Mouse (Mus musculus): ENCODE results near the gene Ms4a10. TPM values are rescaled to one million over a fixed set of nuclear protein-coding genes. Genes with fewer than 3 reads are reported as not detected.
A peak's percentile ranks its signal among the peaks of the same experiment; 100 is the strongest.

Gene Ms4a10
- polyA plus RNA-seq, 1 experiment from 2014 or later, result not detected

- H3K4me3 ChIP-seq, result no peak overlapping the region
- H3K36me3 ChIP-seq, result no peaks in the 10 kb centered on the region
- H3K9ac ChIP-seq, result no peak overlapping the region
- H3K9me3 ChIP-seq, result no peaks in the 10 kb centered on the region
- WGBS, result 87% methylated on average over 5 of the region's 5 CpGs
- H3K27me3 ChIP-seq (replicated peaks), result no peaks in the 10 kb centered on the region
- H3K27ac ChIP-seq, result no peak overlapping the region
- no peak overlapping the region for H3K4me2 ChIP-seq (replicated peaks)
- H3K4me1 ChIP-seq, result peaks cover 6% of the 10 kb centered on the region; the same call in 1 of the 2 replicates
- ATAC-seq (ENCODE audit: low FRiP score, low read depth), result no peak
Observed at GRCm38 (mm10) chr19:10936077-10936476, 38.4 kb downstream of the Ms4a10 start.

DNA sequence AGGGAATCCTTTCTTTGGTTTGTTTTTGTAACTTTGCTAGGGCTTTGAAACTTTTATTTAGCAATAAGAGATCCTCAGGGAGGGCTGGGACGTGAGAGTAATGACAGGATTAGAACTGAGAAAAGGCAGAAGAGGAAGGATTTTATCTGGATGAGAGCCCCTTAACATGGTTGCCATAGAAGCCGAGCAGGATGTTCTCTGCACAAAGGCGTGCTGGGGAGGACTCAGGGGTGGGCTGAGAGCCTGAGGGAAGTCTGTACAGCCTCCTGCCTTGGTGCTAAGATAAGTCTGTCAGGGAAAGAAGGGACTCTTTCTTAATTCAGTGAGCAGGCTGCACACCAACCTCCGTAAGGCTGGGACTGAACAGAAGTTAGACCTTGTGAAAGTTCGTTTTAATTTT is 39.4 kb downstream of the Ms4a10 start:
- Histone ChIP-seq H3K4me1 (no peaks in the 10 kb centered on the region), H3K9me3 (no peaks in the 10 kb centered on the region), H3K4me2 (replicated peaks) (no peak overlapping the region), H3K4me3 (no peak overlapping the region), H3K9ac (no peak overlapping the region), H3K27ac (no peak overlapping the region), H3K27me3 (replicated peaks) (no peaks in the 10 kb centered on the region), H3K36me3 (no peaks in the 10 kb centered on the region)
- WGBS, result 46% methylated on average over 5 of the region's 5 CpGs
- no peak for ATAC-seq (ENCODE audit: low FRiP score, low read depth)

- H3K4me1 ChIP-seq, result 0 out of 2 replicates have a peak, but pooled peaks cover 4% of the 10 kb centered on the region
- H3K9ac ChIP-seq, result no peak overlapping the region
- no peak overlapping the region for H3K27ac ChIP-seq
- no peaks in the 10 kb centered on the region for H3K36me3 ChIP-seq
- no peak for ATAC-seq (ENCODE audit: low FRiP score, low read depth)
- 92% methylated on average over 2 of the region's 2 CpGs for WGBS
- no peak overlapping the region for H3K4me3 ChIP-seq
- H3K4me2 ChIP-seq (replicated peaks), result no peak overlapping the region
- no peaks in the 10 kb centered on the region for H3K27me3 ChIP-seq (replicated peaks)
- H3K9me3 ChIP-seq, result no peaks in the 10 kb centered on the region
Observed at GRCm38 (mm10) chr19:10930641-10931040, 43.8 kb downstream of the Ms4a10 start.

- H3K9me3 ChIP-seq, result no peaks in the 10 kb centered on the region
- ATAC-seq (ENCODE audit: low FRiP score, low read depth), result no peak; the same call in 1 of the 2 replicates
- H3K9ac ChIP-seq, result no peak overlapping the region
- no peak overlapping the region for H3K4me3 ChIP-seq
- no peak overlapping the region for H3K4me2 ChIP-seq (replicated peaks)
- no peaks in the 10 kb centered on the region for H3K36me3 ChIP-seq
- WGBS, result 35% methylated on average over 4 of the region's 4 CpGs
- H3K27ac ChIP-seq, result no peak overlapping the region
- H3K27me3 ChIP-seq (replicated peaks), result no peaks in the 10 kb centered on the region
- 0 out of 2 replicates have a peak, but pooled peaks cover 4% of the 10 kb centered on the region for H3K4me1 ChIP-seq
Observed at GRCm38 (mm10) chr19:10926666-10927065, 47.8 kb downstream of the Ms4a10 start.

- Histone ChIP-seq H3K9me3 (no peaks in the 10 kb centered on the region), H3K4me3 (no peak overlapping the region), H3K27ac (peak overlapping the region; percentile 38; the same call in 1 of the 2 replicates), H3K9ac (no peak overlapping the region), H3K4me2 (replicated peaks) (no peak overlapping the region), H3K27me3 (replicated peaks) (no peaks in the 10 kb centered on the region), H3K36me3 (no peaks in the 10 kb centered on the region), H3K4me1 (0 out of 2 replicates have a peak, but pooled peaks cover 4% of the 10 kb centered on the region)
- peak; percentile 68 for ATAC-seq (ENCODE audit: low FRiP score, low read depth)
- WGBS, result 5% methylated on average over 6 of the region's 6 CpGs
Observed at GRCm38 (mm10) chr19:10926123-10926621, 48.3 kb downstream of the Ms4a10 start.

DNA sequence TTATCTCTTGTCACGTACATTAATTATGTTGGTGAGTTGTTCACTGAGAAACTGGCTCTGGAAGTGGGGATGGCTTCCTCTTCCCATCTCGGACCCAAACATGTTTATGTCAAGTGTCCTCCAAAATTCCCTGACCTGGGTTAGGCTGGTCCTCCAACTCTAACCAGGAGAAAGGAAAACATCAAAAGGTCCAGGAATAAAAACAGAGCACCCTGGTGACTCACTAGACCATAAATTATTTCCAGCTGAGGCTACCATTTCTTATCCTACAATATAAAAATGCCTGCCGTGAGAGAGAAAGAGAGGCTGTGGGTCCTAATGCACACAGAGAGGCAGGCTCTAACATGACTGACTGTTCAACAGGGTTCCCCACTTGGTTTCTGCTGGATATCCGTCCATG is 50.2 kb downstream of the Ms4a10 start:
- 38% methylated on average over 4 of the region's 4 CpGs for WGBS
- Histone ChIP-seq H3K27me3 (replicated peaks) (no peaks in the 10 kb centered on the region), H3K9me3 (no peaks in the 10 kb centered on the region), H3K4me3 (no peak overlapping the region), H3K4me1 (0 out of 2 replicates have a peak, but pooled peaks cover 4% of the 10 kb centered on the region), H3K9ac (no peak overlapping the region), H3K27ac (no peak overlapping the region), H3K4me2 (replicated peaks) (no peak overlapping the region), H3K36me3 (no peaks in the 10 kb centered on the region)
- ATAC-seq (ENCODE audit: low FRiP score, low read depth), result no peak

DNA sequence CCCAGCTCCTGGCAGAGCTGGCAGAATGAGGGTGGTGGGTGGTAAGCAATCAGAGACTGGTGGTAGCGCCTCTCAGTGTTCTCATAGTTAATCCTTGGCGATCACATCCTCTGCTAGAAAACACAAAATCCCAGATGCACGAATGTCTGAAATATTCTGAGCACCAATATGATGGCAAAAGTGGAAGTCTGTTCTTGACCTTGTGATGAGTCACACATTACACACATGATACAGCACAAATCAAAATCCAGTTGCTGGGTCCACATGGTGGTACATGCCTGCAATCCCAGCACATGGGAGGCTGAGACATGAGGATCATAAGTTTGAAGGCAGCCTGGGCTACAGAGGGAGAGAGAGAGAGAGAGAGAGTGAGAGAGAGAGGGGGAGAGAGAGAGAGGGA is 53.4 kb downstream of the Ms4a10 start:
- H3K4me3 ChIP-seq, result no peak overlapping the region
- H3K4me2 ChIP-seq (replicated peaks), result no peak overlapping the region
- H3K27me3 ChIP-seq (replicated peaks), result no peaks in the 10 kb centered on the region
- H3K36me3 ChIP-seq, result no peaks in the 10 kb centered on the region
- no peak for ATAC-seq (ENCODE audit: low FRiP score, low read depth)
- H3K4me1 ChIP-seq, result 0 out of 2 replicates have a peak, but pooled peaks cover 3% of the 10 kb centered on the region
- 77% methylated on average over 3 of the region's 3 CpGs for WGBS
- H3K27ac ChIP-seq, result no peak overlapping the region
- H3K9ac ChIP-seq, result no peak overlapping the region
- no peaks in the 10 kb centered on the region for H3K9me3 ChIP-seq

DNA sequence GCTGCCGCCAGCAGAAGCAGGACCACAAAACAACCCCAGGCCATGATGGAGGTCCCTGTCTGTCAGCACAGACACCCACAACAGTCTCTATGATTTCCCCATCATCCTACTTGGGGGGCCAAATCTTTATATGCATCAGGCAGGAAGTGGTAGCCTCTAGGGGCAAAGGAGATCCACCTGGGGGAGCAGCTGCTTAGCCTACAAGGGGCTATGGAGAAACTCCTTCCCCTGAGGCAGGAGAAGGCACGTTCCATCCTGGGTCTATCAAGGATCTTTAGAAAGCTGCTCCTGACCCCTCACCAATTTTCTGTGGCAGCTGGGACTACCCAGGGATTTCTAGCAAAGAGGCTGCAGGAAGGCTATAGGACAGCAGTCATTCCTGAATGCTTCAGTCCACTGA is 53.9 kb downstream of the Ms4a10 start, which contains the start of gene Zp1:
Gene Zp1 (minus strand): TSS at position 101 of the 400 bp plus-strand sequence.
- H3K4me2 ChIP-seq (replicated peaks), result no peak within 1 kb of the TSS
- 0 out of 2 replicates have a peak within 1 kb of the TSS, but pooled peaks have one; percentile 4 for H3K9ac ChIP-seq
- H3K9me3 ChIP-seq, result no peaks in the 10 kb centered on the region
- H3K36me3 ChIP-seq, result no peaks in the 10 kb centered on the region
- no peak within 1 kb of the TSS for H3K27ac ChIP-seq
- 62% methylated on average over 2 of the region's 2 CpGs for WGBS
- H3K4me1 ChIP-seq, result no peaks in the 10 kb centered on the region
- H3K4me3 ChIP-seq, result no peak within 1 kb of the TSS
- no peaks in the 10 kb centered on the region for H3K27me3 ChIP-seq (replicated peaks)
- no peak for ATAC-seq (ENCODE audit: low FRiP score, low read depth)

GRCm38 (mm10) chr19:10918321-10918991 is 56.0 kb downstream of the Ms4a10 start:
- Histone ChIP-seq H3K4me3 (no peak overlapping the region), H3K27me3 (replicated peaks) (no peaks in the 10 kb centered on the region), H3K27ac (no peak overlapping the region), H3K36me3 (no peaks in the 10 kb centered on the region), H3K9ac (no peak overlapping the region), H3K9me3 (no peaks in the 10 kb centered on the region), H3K4me1 (no peaks in the 10 kb centered on the region), H3K4me2 (replicated peaks) (no peak overlapping the region)
- WGBS, result 88% methylated on average over 10 of the region's 10 CpGs
- ATAC-seq (ENCODE audit: low FRiP score, low read depth), result no peak

DNA sequence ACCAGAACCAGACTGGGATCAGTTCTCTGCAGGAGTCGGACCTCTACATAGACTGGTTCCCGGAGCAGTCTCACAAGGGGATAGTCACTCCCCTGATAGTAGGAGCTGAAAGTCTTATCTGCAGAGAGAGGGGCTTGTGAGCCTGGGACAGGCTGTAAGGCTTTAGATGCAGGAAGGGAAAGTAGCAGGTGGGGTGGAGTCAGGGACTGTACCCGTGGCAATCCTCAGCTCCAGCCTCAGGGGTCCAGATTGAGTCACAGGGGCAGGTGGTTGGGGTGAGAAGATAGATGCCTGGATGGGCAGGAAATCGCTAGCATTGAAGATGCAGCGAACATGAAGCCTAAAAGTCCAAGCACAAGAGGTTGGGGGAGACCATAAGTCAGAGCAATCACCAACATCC is 58.0 kb downstream of the Ms4a10 start:
- H3K27me3 ChIP-seq (replicated peaks), result no peaks in the 10 kb centered on the region
- no peak overlapping the region for H3K9ac ChIP-seq
- H3K4me1 ChIP-seq, result no peaks in the 10 kb centered on the region
- H3K27ac ChIP-seq, result no peak overlapping the region
- no peak overlapping the region for H3K4me2 ChIP-seq (replicated peaks)
- H3K9me3 ChIP-seq, result no peaks in the 10 kb centered on the region
- WGBS, result 61% methylated on average over 5 of the region's 5 CpGs
- H3K4me3 ChIP-seq, result no peak overlapping the region
- H3K36me3 ChIP-seq, result no peaks in the 10 kb centered on the region
- ATAC-seq (ENCODE audit: low FRiP score, low read depth), result no peak

DNA sequence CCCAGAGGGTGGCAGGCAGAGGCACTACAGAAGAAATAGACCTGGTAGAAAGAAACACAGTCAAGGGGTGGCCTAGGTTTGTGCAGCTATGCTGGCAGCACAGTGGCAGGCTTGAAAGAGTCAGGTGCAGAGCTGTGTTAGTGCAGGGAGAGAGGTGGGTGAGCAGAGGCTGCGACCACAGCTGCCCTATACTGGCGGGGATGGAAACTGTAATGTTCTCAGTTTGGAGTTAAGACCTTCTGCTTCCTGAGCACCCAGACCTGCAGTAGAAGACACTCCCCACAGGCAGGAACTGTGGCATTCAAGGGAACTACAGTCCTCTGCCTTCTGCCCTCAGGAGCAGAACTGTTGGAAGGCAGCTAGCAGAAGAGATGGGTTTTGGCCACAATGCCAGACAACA is 59.6 kb downstream of the Ms4a10 start:
- Histone ChIP-seq H3K4me1 (no peaks in the 10 kb centered on the region), H3K4me3 (no peak overlapping the region), H3K36me3 (no peaks in the 10 kb centered on the region), H3K27ac (no peak overlapping the region), H3K4me2 (replicated peaks) (no peak overlapping the region), H3K9me3 (no peaks in the 10 kb centered on the region), H3K9ac (no peak overlapping the region), H3K27me3 (replicated peaks) (no peaks in the 10 kb centered on the region)
- ATAC-seq (ENCODE audit: low FRiP score, low read depth), result no peak
- 78% methylated on average over 2 of the region's 2 CpGs for WGBS

DNA sequence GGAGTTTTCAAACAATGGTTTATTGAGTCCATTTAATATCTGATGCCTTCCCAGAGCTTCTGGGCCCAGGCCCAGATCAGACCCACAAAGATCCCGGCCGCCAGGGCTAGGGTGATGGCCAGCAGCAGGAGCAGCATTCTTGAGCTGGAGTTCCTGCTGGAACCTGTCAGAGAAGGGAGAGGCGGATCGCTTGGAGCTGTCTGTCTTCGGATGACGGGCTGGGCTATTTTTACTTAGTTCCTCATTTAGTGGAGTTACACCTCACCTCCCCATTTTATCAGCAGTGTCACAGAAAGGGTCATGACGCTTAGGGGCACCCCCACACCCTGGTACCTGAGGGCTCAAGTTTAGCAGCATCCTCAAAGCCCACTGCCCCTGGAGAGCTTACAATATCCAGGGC is 60.2 kb downstream of the Ms4a10 start:
- Histone ChIP-seq H3K27me3 (replicated peaks) (no peaks in the 10 kb centered on the region), H3K27ac (no peak overlapping the region), H3K36me3 (0 out of 2 replicates have a peak, but pooled peaks cover 3% of the 10 kb centered on the region), H3K9me3 (no peaks in the 10 kb centered on the region), H3K4me1 (no peaks in the 10 kb centered on the region), H3K4me2 (replicated peaks) (no peak overlapping the region), H3K4me3 (no peak overlapping the region), H3K9ac (no peak overlapping the region)
- 80% methylated on average over 7 of the region's 7 CpGs for WGBS
- no peak for ATAC-seq (ENCODE audit: low FRiP score, low read depth)
